Mouse (Mus musculus) liver, embryonic 14 days (tissue): ENCODE measurements around the gene Slc35e4. TPM values are rescaled to one million over a fixed set of nuclear protein-coding genes. Genes with fewer than 3 reads are reported as not detected.

Experiments used
- polyA plus RNA-seq: library from polyadenylated mRNA; depleted of rRNA; stranded (reverse); fragments of >200 nt; gene quantifications from 2 replicates; pipeline ENCODE4 v1.2.3, GENCODE M21; 2012; rRNA removed

Gene Slc35e4
- polyA plus RNA-seq: 0.27 and 0.32 TPM in 2 replicates

DNA sequence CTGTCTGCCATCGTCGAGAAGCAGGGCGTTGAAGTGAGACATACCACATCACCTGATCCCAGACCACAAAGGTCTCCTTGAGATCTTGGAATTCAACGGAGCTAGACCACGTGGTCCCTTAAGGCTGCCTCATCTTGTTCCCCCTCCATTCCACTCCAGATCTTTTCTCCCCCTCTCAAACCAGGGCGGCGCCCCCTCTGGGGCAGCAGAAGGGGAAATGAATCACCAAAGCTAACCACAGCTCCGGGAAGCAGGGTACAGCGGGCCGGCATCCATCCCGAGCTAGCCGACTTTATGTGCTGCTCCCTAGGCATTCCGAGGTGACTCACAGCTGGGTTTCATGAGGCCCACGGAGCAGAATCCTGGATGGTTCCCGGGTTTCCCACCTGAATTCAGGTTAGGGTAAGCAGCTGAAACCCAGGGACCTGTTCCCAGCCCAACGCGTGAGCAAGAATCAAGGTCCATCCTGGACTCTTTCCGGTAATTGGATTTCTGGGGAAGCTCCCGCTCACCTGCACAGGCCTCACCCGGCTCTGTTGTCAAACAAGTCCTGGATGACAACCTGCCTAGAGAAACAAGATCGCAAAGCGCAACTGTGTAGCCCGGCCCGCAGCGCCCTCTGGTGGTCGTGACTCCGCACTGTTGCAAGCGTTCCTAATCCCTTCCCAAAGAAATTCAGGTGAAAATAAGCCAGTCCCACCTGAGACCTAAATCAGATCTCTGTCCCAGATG lies at the start of gene Slc35e4:
Gene Slc35e4 (minus strand): TSS at position 556 of the 732 bp plus-strand sequence.

DNA sequence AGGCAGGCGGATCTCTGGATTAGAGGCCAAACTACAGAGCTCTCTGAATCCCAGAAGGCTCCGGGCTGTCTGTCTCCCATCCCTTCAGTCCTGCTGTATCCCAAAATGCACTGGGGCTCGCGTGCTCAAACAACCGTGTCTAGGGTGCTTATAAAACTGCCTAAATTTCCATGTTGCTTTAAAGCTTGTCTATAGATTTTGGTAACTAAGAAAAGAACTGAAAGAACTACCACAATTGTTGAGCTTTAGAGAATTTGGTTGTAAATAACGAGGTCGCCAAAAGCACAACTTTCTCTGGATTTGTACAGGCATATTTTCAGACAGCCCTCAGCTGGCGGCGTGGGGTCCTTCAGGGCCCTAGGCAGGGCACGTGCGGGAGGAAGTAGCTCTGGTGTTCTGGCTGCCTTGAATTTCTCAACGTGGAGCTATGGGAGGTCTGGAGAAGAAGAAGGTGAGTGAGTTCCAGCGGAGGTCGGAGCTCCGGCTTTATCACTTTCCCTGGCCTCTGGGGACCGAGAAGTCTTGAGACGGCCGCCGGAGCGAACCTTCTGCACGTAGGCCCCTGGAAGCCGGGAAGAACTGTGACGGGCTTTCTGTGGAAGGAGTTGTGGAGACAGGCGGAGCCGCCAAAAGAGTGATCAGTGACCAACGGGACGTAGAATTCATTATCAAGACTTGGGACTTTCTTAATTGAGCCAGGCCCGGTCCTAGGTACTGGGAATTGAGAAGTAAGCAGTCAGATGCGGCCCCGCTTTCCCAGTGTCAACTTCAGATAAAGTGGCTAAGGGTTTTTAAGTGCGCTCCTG lies 49.3 kb upstream of the Slc35e4 start, which contains the start of gene Pes1:
Gene Pes1 (plus strand): TSS at position 366 of the 806 bp plus-strand sequence.

DNA sequence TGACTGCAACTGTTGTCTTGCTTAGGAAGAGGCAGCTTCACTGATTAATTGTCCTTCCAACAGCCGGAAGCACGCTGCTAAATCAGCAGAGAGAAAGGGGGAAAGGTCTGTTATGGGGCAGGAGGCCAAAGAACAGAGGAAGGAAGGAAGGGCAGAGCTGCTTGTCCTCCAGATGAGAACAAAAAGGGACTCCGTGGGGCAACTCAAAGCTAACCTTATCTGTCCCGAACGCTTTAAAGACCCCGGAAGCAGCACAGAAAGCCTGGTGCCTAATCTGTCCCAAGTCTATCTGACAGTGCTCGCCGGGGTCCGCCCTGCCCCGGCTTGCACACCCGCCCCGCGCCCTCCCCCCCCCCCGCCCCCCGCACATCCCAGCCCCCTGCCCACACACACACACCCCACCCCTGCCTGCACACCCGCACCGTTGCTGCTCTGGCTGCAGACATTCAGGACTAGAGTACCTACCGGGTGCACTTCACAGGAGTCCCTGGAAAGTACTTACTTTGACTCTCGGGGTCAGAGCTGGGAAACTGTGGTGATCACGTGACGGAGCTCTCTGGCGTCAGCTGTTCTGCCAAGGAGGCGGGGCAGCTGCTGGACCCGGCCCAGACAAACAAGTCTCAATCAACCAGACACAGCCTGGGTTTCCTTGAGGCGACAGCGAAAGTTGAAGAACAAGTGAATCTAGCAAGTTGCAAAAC lies 17.2 kb upstream of the Slc35e4 start, which contains the start of gene Tcn2:
Gene Tcn2 (minus strand): TSS at position 649 of the 701 bp plus-strand sequence.

DNA sequence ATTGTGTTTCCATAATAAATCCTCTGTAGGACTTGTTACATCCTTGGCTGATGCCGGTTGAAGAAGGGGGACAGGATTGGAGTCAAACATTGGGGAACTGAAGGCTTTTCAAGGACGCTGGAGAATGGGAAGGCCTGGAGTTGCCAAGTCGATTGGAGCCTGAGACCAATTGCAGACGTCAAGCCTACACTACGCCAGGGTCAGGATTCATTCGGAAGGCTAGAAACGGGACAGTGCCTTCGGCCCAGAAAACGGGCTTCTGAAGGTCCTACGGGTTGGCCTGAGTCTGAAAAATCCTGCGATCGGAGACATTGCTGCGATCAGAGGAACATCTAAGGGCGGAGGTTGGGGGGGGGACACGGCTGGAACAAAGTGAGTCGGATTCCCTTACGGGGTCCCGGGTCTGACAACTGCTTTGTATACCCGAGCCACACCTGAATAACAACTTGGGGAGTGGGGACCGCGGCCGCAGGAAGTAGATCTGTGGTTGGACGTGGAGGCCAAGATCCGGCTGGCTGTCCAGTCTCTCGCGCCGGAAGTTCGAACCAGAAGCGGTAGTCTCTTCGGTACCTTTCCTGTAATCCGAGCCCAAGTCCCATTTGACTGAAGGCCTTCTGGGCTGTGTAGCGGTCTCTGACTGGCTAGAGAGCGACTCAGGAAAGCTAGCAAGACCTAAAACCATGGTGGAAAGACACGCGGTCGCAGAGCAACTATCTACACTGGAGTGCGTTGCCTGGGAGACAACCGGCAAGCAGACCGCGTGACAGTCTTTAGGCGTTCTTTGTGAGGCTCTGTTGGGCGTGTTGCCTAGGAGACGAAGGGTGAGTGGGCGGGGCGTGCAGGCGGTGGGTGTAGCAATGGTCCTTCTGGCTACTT lies 19.8 kb downstream of the Slc35e4 start, which contains the start of the genes 4921536K21Rik and Dusp18:
Gene 4921536K21Rik (minus strand): TSS at position 693 of the 876 bp plus-strand sequence.
Gene Dusp18 (plus strand): TSS at position 835 of the 876 bp plus-strand sequence.

DNA sequence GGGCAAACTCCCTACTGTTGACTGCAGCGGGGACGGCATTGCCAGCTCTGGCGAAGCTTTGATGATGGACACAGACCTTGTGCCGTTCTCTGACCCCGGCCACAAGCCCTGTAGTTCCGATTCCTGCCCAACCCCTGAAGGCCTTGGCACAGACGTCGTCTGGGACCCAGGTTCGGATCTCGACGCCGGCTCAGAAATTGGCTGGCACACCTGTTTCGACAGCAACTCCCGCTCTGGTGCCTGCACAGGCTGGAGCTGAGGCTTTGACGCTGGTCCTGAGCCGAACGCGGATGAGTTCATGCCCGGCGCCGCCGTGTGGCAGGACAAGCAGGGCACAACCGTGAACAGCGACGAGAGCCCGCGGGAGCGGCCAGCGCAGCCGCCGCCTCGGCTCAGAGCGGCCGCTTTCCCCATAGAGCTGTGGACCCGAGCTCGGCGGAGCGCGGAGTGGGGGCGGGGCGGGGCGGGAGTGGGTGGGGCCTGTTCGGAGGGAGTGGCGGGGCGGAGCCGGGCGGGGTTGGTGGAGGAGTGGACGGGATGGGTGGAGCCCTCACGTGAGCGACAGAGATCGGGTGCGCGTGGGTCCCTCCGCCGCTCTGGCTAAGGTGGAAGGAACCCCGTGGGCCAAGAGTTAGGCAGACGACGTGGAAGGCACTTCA lies 50.9 kb downstream of the Slc35e4 start, which contains the start of gene Osbp2:
Gene Osbp2 (minus strand): TSS at position 450 of the 659 bp plus-strand sequence.

Other genes with a start within 250 kb of the Slc35e4 start
- gene Osbp2, start 50.8 kb downstream of the Slc35e4 start, polyA plus RNA-seq: 0.05 and 0.07 TPM in 2 replicates
- gene 4921536K21Rik, start 19.6 kb downstream of the Slc35e4 start, polyA plus RNA-seq: 0.03 TPM in 2 replicates
- gene Dusp18, start 19.4 kb downstream of the Slc35e4 start, polyA plus RNA-seq: 0.14 and 0.17 TPM in 2 replicates
- 12.6 and 15.1 TPM in 2 replicates for gene Tcn2, start 17.5 kb upstream of the Slc35e4 start, polyA plus RNA-seq
- gene Pes1, start 49.3 kb upstream of the Slc35e4 start, polyA plus RNA-seq: 37.2 and 39.6 TPM in 2 replicates
- not detected in 2 replicates for gene 4930556J24Rik, start 62.1 kb upstream of the Slc35e4 start, polyA plus RNA-seq
- 0.90 and 1.0 TPM in 2 replicates for gene Gal3st1, start 69.0 kb upstream of the Slc35e4 start, polyA plus RNA-seq
- 0.99 and 1.0 TPM in 2 replicates for gene Sec14l4, start 116.8 kb upstream of the Slc35e4 start, polyA plus RNA-seq
- not detected in 2 replicates for gene Sec14l3, start 150.2 kb upstream of the Slc35e4 start, polyA plus RNA-seq
- gene Mtfp1, start 180.8 kb upstream of the Slc35e4 start, polyA plus RNA-seq: 13.6 and 14.1 TPM in 2 replicates
- gene Sec14l2, start 208.8 kb upstream of the Slc35e4 start, polyA plus RNA-seq: 9.1 and 9.8 TPM in 2 replicates
- 4.6 and 5.5 TPM in 2 replicates for gene Rnf215, start 220.5 kb upstream of the Slc35e4 start, polyA plus RNA-seq
- gene Ccdc157, start 245.6 kb upstream of the Slc35e4 start, polyA plus RNA-seq: 0.90 and 0.99 TPM in 2 replicates
- gene Sf3a1, start 245.7 kb upstream of the Slc35e4 start, polyA plus RNA-seq: 19.2 and 20.7 TPM in 2 replicates